Mouse (Mus musculus) hindbrain, embryonic 16.5 days (tissue): ENCODE results near the gene Senp1. TPM values are rescaled to one million over a fixed set of nuclear protein-coding genes. Genes with fewer than 3 reads are reported as not detected.

Experiments
- ATAC-seq: fragments of 200-750 bp; cut with Nextera tagmentation; 2 replicates; pipeline ENCODE4 v1.8.0; 2017; ENCODE audit warnings: moderate TSS enrichment, moderate library complexity
- H3K27ac ChIP-seq: fragments of 300-500 bp; sonication (generic); 2 replicates; pipeline ENCODE4 v1.5.1; 2014; ENCODE audit warnings: low read depth, mild to moderate bottlenecking, control low read depth, low read length, moderate library complexity
- H3K27me3 ChIP-seq: fragments of 300-500 bp; sonication (generic); replicated peaks from 2 replicates; pipeline ENCODE4 v1.6.1; 2014; ENCODE audit warnings: low read length; ENCODE audit not compliant: control insufficient read depth, insufficient read depth
- H3K36me3 ChIP-seq: fragments of 300-500 bp; sonication (generic); 2 replicates; pipeline ENCODE4 v1.6.1; 2014; ENCODE audit warnings: mild to moderate bottlenecking, low read length, moderate library complexity, mixed read lengths; ENCODE audit not compliant: control insufficient read depth, insufficient read depth
- H3K4me1 ChIP-seq: fragments of 300-500 bp; sonication (generic); 2 replicates; pipeline ENCODE4 v1.6.1; 2014; ENCODE audit warnings: low read depth, low read length; ENCODE audit not compliant: control insufficient read depth, insufficient read depth
- H3K4me2 ChIP-seq: fragments of 300-500 bp; sonication (generic); 2 replicates; pipeline ENCODE4 v1.6.1; 2014; ENCODE audit warnings: mild to moderate bottlenecking, low read length, control low read depth, moderate library complexity
- H3K4me3 ChIP-seq: fragments of 300-500 bp; sonication (generic); 2 replicates; pipeline ENCODE4 v1.5.1; 2014; ENCODE audit warnings: mild to moderate bottlenecking, low read length, control low read depth, moderate library complexity
- H3K9ac ChIP-seq: fragments of 300-500 bp; sonication (generic); 2 replicates; pipeline ENCODE4 v1.6.1; 2014; ENCODE audit warnings: low read depth, mild to moderate bottlenecking, control low read depth, low read length, moderate library complexity
- H3K9me3 ChIP-seq: fragments of 300-500 bp; sonication (generic); 2 replicates; pipeline ENCODE4 v1.6.1; 2014; ENCODE audit warnings: mild to moderate bottlenecking, low read length, moderate library complexity; ENCODE audit not compliant: control insufficient read depth
- WGBS: fragments of 180-500 bp; shearing (Covaris S2); extraction: QIAGEN DNeasy Blood & Tissue Kit; methylation state at CpG from one replicate; pipeline ENCODE4 v1.1.7; 2014; 5-methylcytosine and 5-hydroxymethylcytosine counted together
- polyA plus RNA-seq: library from polyadenylated mRNA; unstranded; fragments of >200 nt; fragmentation: Nextera tagmentation; extraction: Ambion mirVana; gene quantifications from 2 replicates; pipeline ENCODE4 v1.2.1, GENCODE M21; 2015

Senp1 gene
- polyA plus RNA-seq, 1 experiment from 2014 or later, result 17.3 TPM

- H3K4me3 ChIP-seq, result peak overlapping the region; percentile 49
- peaks cover 46% of the 10 kb centered on the region for H3K4me1 ChIP-seq
- under 1% methylated on average over 40 of the region's 42 CpGs for WGBS
These were observed 91.2 kb downstream of the Senp1 start for GRCm38 (mm10) chr15:98002113-98002990.

DNA sequence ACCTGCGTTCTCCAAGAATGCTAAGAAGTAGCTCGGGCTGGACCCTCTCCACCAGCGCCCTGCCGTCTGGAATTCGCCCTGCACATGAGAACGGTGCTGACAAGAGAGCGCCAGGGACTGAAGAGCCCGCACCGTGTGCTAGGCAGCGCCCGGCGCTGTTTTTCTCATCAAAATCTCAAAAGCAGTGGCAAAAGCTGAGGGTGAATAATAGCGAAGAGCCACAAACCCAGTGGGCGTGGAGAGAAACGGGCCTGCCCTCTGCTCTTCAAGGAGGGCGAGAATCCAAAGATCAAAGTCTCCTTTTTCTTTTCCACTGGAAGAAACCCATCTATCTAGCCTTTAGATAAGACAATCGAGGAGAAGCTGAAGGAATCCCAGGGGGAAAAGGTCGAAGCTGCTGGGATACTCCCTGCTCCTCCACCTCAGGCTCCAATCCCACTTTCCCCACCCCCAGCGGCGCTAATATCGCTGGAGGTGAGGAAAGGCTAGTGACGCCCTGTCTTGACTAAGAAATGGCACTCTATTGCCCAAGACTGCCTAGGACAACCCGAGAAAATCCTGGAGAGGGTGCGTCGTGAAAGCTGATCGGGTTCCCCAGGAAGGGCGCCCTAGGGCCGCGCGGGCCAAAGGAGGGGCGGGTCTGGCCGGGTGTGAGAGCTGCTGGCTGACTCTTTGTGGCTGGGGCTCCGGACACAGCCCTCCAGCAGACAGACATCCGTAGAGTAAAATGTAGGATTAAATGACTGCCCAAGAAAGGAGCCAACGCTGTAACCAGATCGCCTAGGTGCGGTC is 92.0 kb downstream of the Senp1 start:
- WGBS, result 1% methylated on average over 37 of the region's 37 CpGs
- H3K4me3 ChIP-seq, result peak overlapping the region; percentile 49
- no peaks in the 10 kb centered on the region for H3K9me3 ChIP-seq
- H3K9ac ChIP-seq, result peak overlapping the region; percentile 63
- H3K4me2 ChIP-seq, result peak overlapping the region; percentile 91
- H3K27me3 ChIP-seq, result peaks cover 17% of the 10 kb centered on the region
- H3K4me1 ChIP-seq, result peaks cover 46% of the 10 kb centered on the region
- ATAC-seq, result no peak
- H3K36me3 ChIP-seq, result no peaks in the 10 kb centered on the region
- H3K27ac ChIP-seq, result peak overlapping the region; percentile 59

More at GRCm38 (mm10) chr15:98002113-98002990, 91.2 kb downstream of the Senp1 start:
- Histone ChIP-seq H3K9ac (peak overlapping the region; percentile 63), H3K36me3 (no peaks in the 10 kb centered on the region), H3K27ac (peak overlapping the region; percentile 59), H3K9me3 (no peaks in the 10 kb centered on the region), H3K27me3 (peaks cover 17% of the 10 kb centered on the region), H3K4me2 (peak overlapping the region; percentile 91)
- peak; percentile 76 for ATAC-seq

GRCm38 (mm10) chr15:97999991-98000390 is 93.6 kb downstream of the Senp1 start:
- Histone ChIP-seq H3K9ac (no peak overlapping the region), H3K4me3 (no peak overlapping the region), H3K4me1 (peaks cover 46% of the 10 kb centered on the region), H3K9me3 (no peaks in the 10 kb centered on the region), H3K4me2 (no peak overlapping the region), H3K36me3 (no peaks in the 10 kb centered on the region), H3K27ac (no peak overlapping the region), H3K27me3 (peaks cover 12% of the 10 kb centered on the region)
- no peak for ATAC-seq
- WGBS, result 16% methylated on average over 7 of the region's 7 CpGs

GRCm38 (mm10) chr15:97999546-97999945 is 94.0 kb downstream of the Senp1 start:
- Histone ChIP-seq H3K36me3 (no peaks in the 10 kb centered on the region), H3K27ac (no peak overlapping the region), H3K4me2 (no peak overlapping the region), H3K9me3 (no peaks in the 10 kb centered on the region), H3K4me1 (peaks cover 44% of the 10 kb centered on the region), H3K4me3 (no peak overlapping the region), H3K9ac (0 out of 2 replicates have a peak overlapping the region, but pooled peaks have one; percentile 14), H3K27me3 (peaks cover 12% of the 10 kb centered on the region)
- 32% methylated on average over 13 of the region's 13 CpGs for WGBS
- no peak for ATAC-seq

- Histone ChIP-seq H3K4me1 (peaks cover 38% of the 10 kb centered on the region), H3K36me3 (no peaks in the 10 kb centered on the region), H3K4me2 (no peak overlapping the region), H3K4me3 (no peak overlapping the region), H3K9ac (no peak overlapping the region), H3K27me3 (peaks cover 2% of the 10 kb centered on the region; the same call in 1 of the 2 replicates), H3K9me3 (no peaks in the 10 kb centered on the region), H3K27ac (no peak overlapping the region)
- 55% methylated on average over 13 of the region's 13 CpGs for WGBS
- ATAC-seq, result peak; percentile 51
These were observed 96.8 kb downstream of the Senp1 start for GRCm38 (mm10) chr15:97996716-97997256.

DNA sequence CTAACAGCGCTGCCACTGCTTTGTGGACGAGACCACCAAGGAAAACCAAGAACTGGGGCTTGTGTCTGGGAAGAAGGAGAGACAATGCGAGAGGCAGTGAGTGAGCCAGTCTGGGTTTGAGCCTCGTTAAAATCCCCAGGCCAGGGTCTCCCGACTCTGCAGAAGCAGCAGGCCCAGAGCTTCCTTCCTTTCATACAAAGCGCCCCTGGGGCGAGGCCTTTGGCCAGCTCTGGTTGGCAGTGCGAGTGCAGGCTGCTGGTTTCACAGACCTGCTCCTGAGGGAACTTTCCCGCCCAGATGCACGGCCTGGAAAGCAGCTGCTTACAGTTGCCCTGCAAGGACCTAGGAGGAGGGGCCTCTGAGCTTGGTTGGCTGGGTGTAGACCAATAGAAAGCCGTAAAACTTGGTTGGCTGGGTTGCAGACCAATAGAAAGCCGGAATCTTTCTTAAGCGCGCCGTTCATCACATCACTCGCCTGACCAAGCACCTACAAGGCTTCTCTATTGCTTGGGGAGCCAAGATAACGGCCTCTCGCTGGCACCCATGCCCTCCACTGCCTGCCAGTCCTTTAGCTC is 100.7 kb downstream of the Senp1 start:
- Histone ChIP-seq H3K27ac (peak overlapping the region; percentile 78), H3K9ac (peak overlapping the region; percentile 49), H3K4me2 (peak overlapping the region; percentile 53), H3K36me3 (no peaks in the 10 kb centered on the region), H3K9me3 (no peaks in the 10 kb centered on the region), H3K27me3 (no peaks in the 10 kb centered on the region), H3K4me1 (peaks cover 43% of the 10 kb centered on the region), H3K4me3 (peak overlapping the region; percentile 29)
- ATAC-seq, result peak; percentile 95
- WGBS, result 2% methylated on average over 18 of the region's 18 CpGs

GRCm38 (mm10) chr15:97992027-97992711 is 101.4 kb downstream of the Senp1 start:
- Histone ChIP-seq H3K27ac (peak overlapping the region; percentile 78), H3K27me3 (no peaks in the 10 kb centered on the region), H3K4me3 (peak overlapping the region; percentile 29; the same call in 1 of the 2 replicates), H3K9me3 (no peaks in the 10 kb centered on the region), H3K9ac (peak overlapping the region; percentile 49), H3K4me1 (peaks cover 42% of the 10 kb centered on the region), H3K36me3 (no peaks in the 10 kb centered on the region), H3K4me2 (peak overlapping the region; percentile 53)
- ATAC-seq, result 0 out of 2 replicates have a peak, but pooled peaks have one; percentile 10
- 30% methylated on average over 13 of the region's 13 CpGs for WGBS

- Histone ChIP-seq H3K9me3 (no peaks in the 10 kb centered on the region), H3K27me3 (no peaks in the 10 kb centered on the region), H3K4me1 (peaks cover 42% of the 10 kb centered on the region), H3K4me2 (no peak overlapping the region), H3K4me3 (no peak overlapping the region), H3K27ac (no peak overlapping the region), H3K36me3 (no peaks in the 10 kb centered on the region), H3K9ac (no peak overlapping the region)
- WGBS, result 18% methylated on average over 11 of the region's 12 CpGs
- ATAC-seq, result no peak
These were observed 102.2 kb downstream of the Senp1 start for GRCm38 (mm10) chr15:97991285-97991895.
